Mouse (Mus musculus): ENCODE measurements around the gene Mesd. TPM values are rescaled to one million over a fixed set of nuclear protein-coding genes. Genes with fewer than 3 reads are reported as not detected.

Mesd gene
- 85.6 and 93.5 TPM in 2 replicates for polyA plus RNA-seq (2015; fragmentation: Nextera tagmentation; extraction: Ambion mirVana)

DNA sequence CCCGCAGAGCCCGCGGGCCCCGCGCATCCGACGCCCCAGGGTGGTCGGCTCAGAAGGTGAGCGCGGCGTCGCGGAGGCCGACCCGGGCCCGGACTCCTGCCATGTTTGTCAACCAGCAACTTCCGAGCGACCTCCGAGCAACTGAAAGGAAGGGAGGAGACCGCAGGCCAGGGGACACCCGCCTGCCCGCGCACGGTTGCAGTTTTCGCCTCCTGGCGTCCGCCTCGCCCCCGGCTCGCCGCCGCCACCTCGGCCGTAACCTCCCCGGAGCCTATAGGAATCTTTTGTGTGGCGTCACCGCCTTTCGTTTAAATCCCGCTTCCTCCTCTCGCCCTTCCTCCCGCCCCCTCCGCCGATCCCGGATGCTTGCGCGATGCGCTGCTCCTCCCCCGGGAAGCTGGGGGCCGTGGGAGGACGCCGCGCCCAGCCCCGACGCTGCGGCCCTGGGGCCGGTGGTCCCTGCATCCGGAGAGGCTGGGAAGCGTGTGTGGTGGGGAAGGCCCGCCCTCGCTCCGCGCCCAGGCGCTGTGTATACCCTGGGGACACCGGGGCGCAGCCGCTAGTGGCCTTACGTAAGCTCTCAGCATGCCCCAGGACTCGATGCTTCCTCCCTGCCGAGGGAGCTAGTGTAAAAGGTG lies at the start of gene Mesd, which contains the start of gene Tlnrd1:
Mesd (plus strand) TSS at position 446 of the 638 bp plus-strand sequence.
Tlnrd1 (minus strand) TSS at position 285 of the 638 bp plus-strand sequence.
- peak; percentile 86 for ATAC-seq (ENCODE audit: insufficient read depth, low FRiP score)
- under 1% methylated on average over 69 of the region's 69 CpGs for WGBS
- H3K4me3 ChIP-seq (replicated peaks; ENCODE audit: low read length) = peak within 1 kb of the TSS; percentile 64

DNA sequence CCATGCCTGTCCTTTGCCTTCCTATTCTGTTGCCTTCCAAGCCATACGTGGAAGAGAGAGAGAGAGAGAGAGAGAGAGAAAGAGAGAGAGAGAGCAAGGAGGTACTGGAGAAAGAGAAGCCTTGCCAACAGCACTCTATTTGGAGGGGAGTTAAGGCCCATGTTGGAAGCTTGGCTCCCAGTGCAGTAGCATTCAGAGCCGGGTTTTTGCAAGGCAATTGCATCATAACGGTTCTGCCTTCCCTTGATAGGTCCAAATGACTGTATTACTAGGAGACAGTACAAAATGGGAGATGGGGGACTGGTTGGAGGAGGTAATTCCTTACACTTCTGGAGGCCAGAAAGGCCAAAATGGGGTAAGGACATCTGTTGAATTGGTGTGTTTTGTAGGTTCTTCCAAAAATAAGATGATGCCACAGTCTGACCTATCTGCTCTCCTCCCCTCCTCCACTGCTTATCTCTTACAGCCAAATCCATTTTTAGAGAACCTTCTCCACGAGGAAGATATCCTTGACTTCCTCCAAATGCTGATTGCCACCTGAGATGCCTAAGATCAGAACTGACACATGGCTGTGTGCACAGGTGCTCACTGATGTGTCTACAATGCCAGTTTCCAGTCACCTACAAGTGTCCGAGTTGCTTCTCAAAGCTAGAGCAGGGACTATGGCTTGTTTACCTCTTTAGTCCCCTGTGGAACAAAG lies 45.6 kb upstream of the Mesd start:
- no peaks in the 10 kb centered on the region for H3K9me3 ChIP-seq (replicated peaks; ENCODE audit: control insufficient read depth, low read length)
- H3K4me3 ChIP-seq (replicated peaks; ENCODE audit: low read length) = no peak overlapping the region
- no peaks in the 10 kb centered on the region; the same call in 1 of the 2 replicates for H3K4me1 ChIP-seq (ENCODE audit: control insufficient read depth, insufficient read depth, low read length)
- no peaks in the 10 kb centered on the region for H3K36me3 ChIP-seq (ENCODE audit: control insufficient read depth, insufficient read depth, low read length)
- H3K4me2 ChIP-seq (ENCODE audit: low read depth, low read length) = no peak overlapping the region
- WGBS = 67% methylated on average over 5 of the region's 5 CpGs
- no peak for ATAC-seq (ENCODE audit: insufficient read depth, low FRiP score)
- no peak overlapping the region for H3K9ac ChIP-seq (ENCODE audit: low read length)
- no peak overlapping the region for H3K27ac ChIP-seq (ENCODE audit: low read length)
- H3K27me3 ChIP-seq (ENCODE audit: control insufficient read depth, insufficient read depth, low read length) = no peaks in the 10 kb centered on the region

More for the DNA sequence above, at the start of gene Mesd, which contains the start of gene Tlnrd1:
- H3K4me2 ChIP-seq (ENCODE audit: low read depth, low read length) = peak within 1 kb of the TSS; percentile 88
- H3K4me1 ChIP-seq (ENCODE audit: control insufficient read depth, insufficient read depth, low read length) = peaks cover 48% of the 10 kb centered on the region
- peaks cover 6% of the 10 kb centered on the region; the same call in 1 of the 2 replicates for H3K36me3 ChIP-seq (ENCODE audit: control insufficient read depth, insufficient read depth, low read length)
- H3K9me3 ChIP-seq (replicated peaks; ENCODE audit: control insufficient read depth, low read length) = no peaks in the 10 kb centered on the region
- H3K27me3 ChIP-seq (ENCODE audit: control insufficient read depth, insufficient read depth, low read length) = no peaks in the 10 kb centered on the region
- H3K9ac ChIP-seq (ENCODE audit: low read length) = peak within 1 kb of the TSS; percentile 90
- peak within 1 kb of the TSS; percentile 99 for H3K27ac ChIP-seq (ENCODE audit: low read length)

DNA sequence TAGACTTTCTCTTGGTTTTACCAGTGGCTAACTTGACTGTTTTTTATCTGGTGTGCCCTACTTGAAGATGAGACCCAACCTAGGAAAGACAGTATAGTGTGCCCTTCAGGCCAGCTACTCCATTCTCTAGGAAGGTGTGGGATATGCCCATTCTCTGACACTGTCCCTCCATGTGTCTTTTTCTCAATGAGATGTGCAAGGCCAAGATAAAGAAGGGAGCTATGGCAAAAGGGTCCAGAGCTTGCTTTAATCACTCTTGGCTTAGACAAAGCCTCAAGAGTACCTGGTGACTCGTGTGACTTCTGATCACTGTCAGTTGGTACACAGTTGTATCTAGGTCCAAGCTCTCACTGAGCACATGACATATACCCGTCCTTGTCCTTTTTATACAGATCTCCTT lies 44.2 kb upstream of the Mesd start:
- no peak overlapping the region for H3K4me2 ChIP-seq (ENCODE audit: low read depth, low read length)
- H3K4me1 ChIP-seq (ENCODE audit: control insufficient read depth, insufficient read depth, low read length) = no peaks in the 10 kb centered on the region
- H3K27me3 ChIP-seq (ENCODE audit: control insufficient read depth, insufficient read depth, low read length) = no peaks in the 10 kb centered on the region
- no peak overlapping the region for H3K4me3 ChIP-seq (replicated peaks; ENCODE audit: low read length)
- WGBS = 82% methylated on average over 2 of the region's 2 CpGs
- no peak overlapping the region for H3K9ac ChIP-seq (ENCODE audit: low read length)
- H3K27ac ChIP-seq (ENCODE audit: low read length) = no peak overlapping the region
- no peaks in the 10 kb centered on the region for H3K36me3 ChIP-seq (ENCODE audit: control insufficient read depth, insufficient read depth, low read length)
- ATAC-seq (ENCODE audit: insufficient read depth, low FRiP score) = no peak
- H3K9me3 ChIP-seq (replicated peaks; ENCODE audit: control insufficient read depth, low read length) = no peaks in the 10 kb centered on the region

DNA sequence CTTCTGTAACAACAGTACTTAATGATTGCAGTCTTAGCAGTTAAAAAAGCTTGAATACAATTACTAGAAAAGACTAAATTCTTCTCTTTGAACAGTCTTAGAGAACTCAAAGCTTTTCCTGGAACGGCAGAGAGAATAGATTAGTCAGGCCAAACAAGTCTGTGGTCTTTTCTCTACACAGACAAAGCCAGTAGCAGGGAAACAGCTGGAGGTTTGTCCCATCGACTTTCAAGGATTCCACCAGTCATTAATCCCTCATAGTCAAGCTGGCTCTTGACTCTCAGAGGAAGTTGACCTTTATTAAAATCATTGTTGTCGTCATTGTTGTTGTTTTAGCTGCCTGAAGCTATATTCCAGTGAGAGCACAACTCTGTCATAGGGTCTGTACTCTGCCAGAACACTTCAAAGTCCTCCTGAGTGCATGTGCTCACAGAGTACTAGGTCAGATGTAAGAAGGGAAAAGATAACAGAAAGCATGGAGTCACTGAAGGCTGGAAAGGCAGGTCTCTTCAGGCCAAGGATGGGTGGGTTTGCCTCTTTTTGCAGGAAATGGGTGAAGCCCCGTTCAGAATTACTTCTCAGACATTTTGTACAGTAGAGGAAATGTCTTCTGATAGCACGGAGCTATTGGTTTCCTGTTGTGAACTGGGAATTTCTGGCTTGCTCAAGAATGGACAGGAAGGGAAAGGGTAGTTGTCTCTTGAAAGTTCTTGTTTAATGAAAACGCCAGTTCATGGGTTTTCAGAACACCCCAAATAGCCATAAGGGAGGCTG lies 41.6 kb upstream of the Mesd start:
- Histone ChIP-seq H3K4me2 (ENCODE audit: low read depth, low read length) (no peak overlapping the region), H3K4me3 (replicated peaks; ENCODE audit: low read length) (no peak overlapping the region), H3K27ac (ENCODE audit: low read length) (peak overlapping the region; percentile 32), H3K36me3 (ENCODE audit: control insufficient read depth, insufficient read depth, low read length) (no peaks in the 10 kb centered on the region), H3K9ac (ENCODE audit: low read length) (no peak overlapping the region), H3K27me3 (ENCODE audit: control insufficient read depth, insufficient read depth, low read length) (no peaks in the 10 kb centered on the region), H3K4me1 (ENCODE audit: control insufficient read depth, insufficient read depth, low read length) (peaks cover 9% of the 10 kb centered on the region), H3K9me3 (replicated peaks; ENCODE audit: control insufficient read depth, low read length) (no peaks in the 10 kb centered on the region)
- no peak for ATAC-seq (ENCODE audit: insufficient read depth, low FRiP score)
- 51% methylated on average over 6 of the region's 6 CpGs for WGBS

DNA sequence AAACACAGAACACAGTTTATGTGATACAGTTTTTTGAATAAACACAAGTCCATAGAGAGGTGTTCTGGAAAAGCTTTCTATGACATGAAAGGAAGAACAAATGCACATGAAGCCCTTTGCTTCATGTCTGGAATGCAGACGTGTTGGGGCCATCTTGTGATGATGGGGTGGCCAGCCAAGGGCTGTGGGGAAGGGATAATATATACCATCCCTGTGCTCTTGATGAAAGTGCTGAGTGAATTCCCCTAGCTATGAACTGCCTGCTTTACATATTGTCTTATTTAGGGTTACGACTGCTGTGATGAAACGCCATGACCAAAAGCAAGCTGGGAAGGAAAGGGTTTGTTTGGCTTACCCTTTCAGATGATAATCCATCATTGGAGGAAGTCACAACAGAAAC lies 39.5 kb upstream of the Mesd start:
- Histone ChIP-seq H3K9me3 (replicated peaks; ENCODE audit: control insufficient read depth, low read length) (no peaks in the 10 kb centered on the region), H3K9ac (ENCODE audit: low read length) (no peak overlapping the region), H3K4me1 (ENCODE audit: control insufficient read depth, insufficient read depth, low read length) (peaks cover 9% of the 10 kb centered on the region), H3K27ac (ENCODE audit: low read length) (no peak overlapping the region), H3K4me2 (ENCODE audit: low read depth, low read length) (no peak overlapping the region), H3K27me3 (ENCODE audit: control insufficient read depth, insufficient read depth, low read length) (no peaks in the 10 kb centered on the region), H3K36me3 (ENCODE audit: control insufficient read depth, insufficient read depth, low read length) (no peaks in the 10 kb centered on the region), H3K4me3 (replicated peaks; ENCODE audit: low read length) (no peak overlapping the region)
- WGBS = 54% methylated on average over 3 of the region's 3 CpGs
- no peak for ATAC-seq (ENCODE audit: insufficient read depth, low FRiP score)

DNA sequence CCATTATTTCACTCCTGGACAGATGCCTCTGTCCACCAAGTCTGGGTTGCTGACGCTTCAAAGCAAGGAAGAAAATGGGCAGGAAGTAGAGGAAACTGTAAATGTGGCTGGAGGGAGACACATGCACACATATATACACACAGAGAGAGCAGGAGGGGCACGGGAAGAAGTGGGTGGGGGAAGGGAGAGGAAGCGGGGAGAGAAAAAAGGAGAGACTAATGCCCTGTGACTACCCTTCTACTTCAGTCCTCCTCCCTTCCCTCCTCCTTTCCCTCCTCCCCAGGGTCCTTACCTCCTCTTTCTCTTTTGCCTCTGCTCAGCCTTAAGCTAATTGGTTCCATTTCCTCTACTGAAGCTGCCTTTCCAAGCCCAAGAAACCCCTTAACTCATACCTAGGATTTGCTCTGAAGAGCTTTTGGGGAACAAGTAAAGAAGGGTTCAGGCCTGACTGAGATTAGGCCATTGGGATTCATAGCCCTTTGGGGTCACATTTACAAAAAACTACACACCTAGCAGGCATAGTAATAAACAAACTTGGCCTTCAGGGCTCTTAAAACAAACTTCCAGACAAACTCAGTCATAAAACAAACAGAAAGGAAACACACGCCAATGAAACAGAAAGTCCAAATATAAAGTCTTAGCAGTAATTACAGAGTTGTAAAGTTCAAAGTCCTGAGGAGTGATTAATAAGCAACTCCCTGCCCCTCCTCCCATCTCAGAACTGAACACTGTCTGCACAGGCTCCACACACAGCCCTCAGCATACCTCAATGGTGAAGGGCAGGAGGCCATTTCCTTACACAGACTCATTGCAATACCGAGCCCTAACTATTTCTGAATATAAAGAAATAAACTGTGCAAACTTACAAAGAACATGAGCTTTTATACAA lies 36.8 kb upstream of the Mesd start:
- ATAC-seq (ENCODE audit: insufficient read depth, low FRiP score) = peak; percentile 92
- Histone ChIP-seq H3K9ac (ENCODE audit: low read length) (no peak overlapping the region), H3K27me3 (ENCODE audit: control insufficient read depth, insufficient read depth, low read length) (no peaks in the 10 kb centered on the region), H3K4me1 (ENCODE audit: control insufficient read depth, insufficient read depth, low read length) (peaks cover 9% of the 10 kb centered on the region), H3K4me3 (replicated peaks; ENCODE audit: low read length) (no peak overlapping the region), H3K36me3 (ENCODE audit: control insufficient read depth, insufficient read depth, low read length) (no peaks in the 10 kb centered on the region), H3K9me3 (replicated peaks; ENCODE audit: control insufficient read depth, low read length) (no peaks in the 10 kb centered on the region), H3K4me2 (ENCODE audit: low read depth, low read length) (no peak overlapping the region), H3K27ac (ENCODE audit: low read length) (peak overlapping the region; percentile 81)
- 21% methylated on average over 4 of the region's 5 CpGs for WGBS

DNA sequence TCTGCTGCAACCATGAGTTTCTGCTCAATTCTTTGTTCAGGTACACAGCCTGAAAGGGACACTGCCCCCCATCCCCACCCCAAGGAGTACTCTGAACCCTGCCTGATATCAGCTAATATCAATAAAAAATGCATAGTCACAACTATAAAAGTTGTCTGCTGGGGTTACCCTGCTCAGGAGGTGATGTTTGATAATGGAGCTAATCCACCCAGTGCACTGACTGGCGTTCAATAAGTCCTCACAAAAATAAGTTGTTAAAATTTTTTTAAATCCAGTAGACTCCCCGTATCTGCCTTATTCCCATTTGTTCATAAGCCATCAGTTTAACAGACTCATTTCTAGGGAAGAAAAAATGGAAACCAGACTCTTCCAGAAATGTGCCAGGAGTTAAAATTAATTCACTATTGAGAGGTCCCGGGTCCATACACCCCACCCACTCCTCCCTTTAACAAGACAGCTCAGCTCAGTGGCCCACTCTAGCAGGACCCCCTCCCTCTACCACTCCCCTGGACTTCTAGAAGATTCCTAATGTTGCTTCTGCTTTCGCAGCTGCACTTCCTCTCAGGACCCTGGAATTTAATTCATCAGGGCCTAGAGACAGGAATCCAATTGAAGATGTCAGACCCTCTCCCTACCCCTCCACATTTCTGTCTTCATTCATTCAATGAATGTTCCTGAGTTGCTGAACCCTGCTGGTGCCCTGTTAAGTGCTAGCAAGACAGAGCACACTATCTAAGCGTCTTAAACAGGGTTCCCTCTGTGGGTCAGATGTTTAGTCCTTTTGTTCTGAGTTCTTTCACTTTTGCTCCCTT lies 32.5 kb upstream of the Mesd start:
- no peak overlapping the region for H3K27ac ChIP-seq (ENCODE audit: low read length)
- no peak overlapping the region for H3K4me2 ChIP-seq (ENCODE audit: low read depth, low read length)
- WGBS = 48% methylated on average over 5 of the region's 5 CpGs
- H3K4me3 ChIP-seq (replicated peaks; ENCODE audit: low read length) = no peak overlapping the region
- no peaks in the 10 kb centered on the region for H3K36me3 ChIP-seq (ENCODE audit: control insufficient read depth, insufficient read depth, low read length)
- no peaks in the 10 kb centered on the region for H3K9me3 ChIP-seq (replicated peaks; ENCODE audit: control insufficient read depth, low read length)
- ATAC-seq (ENCODE audit: insufficient read depth, low FRiP score) = no peak
- H3K4me1 ChIP-seq (ENCODE audit: control insufficient read depth, insufficient read depth, low read length) = peaks cover 8% of the 10 kb centered on the region
- H3K27me3 ChIP-seq (ENCODE audit: control insufficient read depth, insufficient read depth, low read length) = no peaks in the 10 kb centered on the region
- no peak overlapping the region for H3K9ac ChIP-seq (ENCODE audit: low read length)
